Mouse (Mus musculus) ES-Bruce4 (cell line): ENCODE measurements at regions not wholly inside any gene's neighbourhood (a gene's known extent, or its start where the extent isn't known, plus 50 kb on each side); places are given as distances from the start of the nearest gene placed in this dataset.

Experiments used
- H3K27ac ChIP-seq: 2 replicates; pipeline ENCODE4 v1.5.1; 2012; ENCODE audit warnings: low read length, inconsistent platforms; ENCODE audit not compliant: insufficient read depth
- H3K27me3 ChIP-seq: 2 replicates; pipeline ENCODE4 v1.6.1; 2012; ENCODE audit warnings: mild to moderate bottlenecking, low read length, inconsistent platforms; ENCODE audit not compliant: control insufficient read depth, poor library complexity, insufficient read depth, severe bottlenecking
- H3K36me3 ChIP-seq: 2 replicates; pipeline ENCODE4 v1.6.1; 2012; ENCODE audit warnings: inconsistent platforms, mild to moderate bottlenecking, low read length, moderate library complexity; ENCODE audit not compliant: control insufficient read depth, poor library complexity, insufficient read depth, severe bottlenecking
- H3K4me1 ChIP-seq: one replicate; pipeline ENCODE4 v1.8.1; 2011; ENCODE audit warnings: low read length; ENCODE audit not compliant: control insufficient read depth, insufficient read depth
- H3K4me3 ChIP-seq: 2 replicates; pipeline ENCODE4 v1.5.1; 2011; ENCODE audit warnings: low read depth, mild to moderate bottlenecking, low read length
- H3K9ac ChIP-seq: 2 replicates; pipeline ENCODE4 v1.6.1; 2012; ENCODE audit warnings: low read depth, mild to moderate bottlenecking, inconsistent platforms; ENCODE audit not compliant: poor library complexity, severe bottlenecking
- H3K9me3 ChIP-seq: replicated peaks from 2 replicates; pipeline ENCODE4 v1.6.1; 2012; ENCODE audit warnings: mild to moderate bottlenecking, low read length, inconsistent platforms; ENCODE audit not compliant: control insufficient read depth, poor library complexity, insufficient read depth, severe bottlenecking
- CTCF ChIP-seq: IDR thresholded peaks from one replicate; pipeline ENCODE4 v1.8.1; 2011; ENCODE audit warnings: low read depth, low read length
- EP300 ChIP-seq: IDR thresholded peaks from 2 replicates; pipeline ENCODE4 v1.6.1; 2011; ENCODE audit warnings: low read depth, low read length; ENCODE audit not compliant: insufficient read depth
- POLR2A ChIP-seq: IDR thresholded peaks from one replicate; pipeline ENCODE4 v1.8.1; 2011; ENCODE audit warnings: low read length; ENCODE audit not compliant: insufficient read depth

DNA sequence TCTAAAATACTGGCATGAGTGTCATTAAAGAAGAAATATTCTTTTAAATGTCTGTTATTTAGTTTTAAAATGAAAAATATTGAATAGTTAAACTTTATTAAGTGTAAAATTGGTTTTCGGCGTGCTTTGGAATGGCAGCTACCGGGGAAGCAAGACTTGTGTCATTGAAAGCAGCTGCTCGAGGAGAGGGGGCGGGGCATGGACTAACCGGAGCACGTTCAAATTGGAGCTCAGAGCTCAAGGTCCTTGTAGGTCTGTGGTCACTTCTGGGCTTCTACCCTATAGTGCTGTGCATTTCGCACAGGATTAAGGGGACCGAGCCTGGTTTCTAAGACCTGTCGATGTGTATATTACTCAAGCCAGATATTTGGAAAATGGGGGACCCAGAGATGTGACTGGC, 309.0 kb downstream of the Tshz3 start:
- no peaks in the 10 kb centered on the region for H3K27me3 ChIP-seq
- no peaks in the 10 kb centered on the region for H3K4me1 ChIP-seq
- no peaks in the 10 kb centered on the region for H3K36me3 ChIP-seq
- no peak overlapping the region for H3K4me3 ChIP-seq
- no peaks in the 10 kb centered on the region for H3K9me3 ChIP-seq
- TF ChIP-seq EP300, result no peak
- TF ChIP-seq CTCF, result no peak
- no peak for TF ChIP-seq POLR2A
- H3K9ac ChIP-seq, result no peak overlapping the region
- no peak overlapping the region for H3K27ac ChIP-seq

DNA sequence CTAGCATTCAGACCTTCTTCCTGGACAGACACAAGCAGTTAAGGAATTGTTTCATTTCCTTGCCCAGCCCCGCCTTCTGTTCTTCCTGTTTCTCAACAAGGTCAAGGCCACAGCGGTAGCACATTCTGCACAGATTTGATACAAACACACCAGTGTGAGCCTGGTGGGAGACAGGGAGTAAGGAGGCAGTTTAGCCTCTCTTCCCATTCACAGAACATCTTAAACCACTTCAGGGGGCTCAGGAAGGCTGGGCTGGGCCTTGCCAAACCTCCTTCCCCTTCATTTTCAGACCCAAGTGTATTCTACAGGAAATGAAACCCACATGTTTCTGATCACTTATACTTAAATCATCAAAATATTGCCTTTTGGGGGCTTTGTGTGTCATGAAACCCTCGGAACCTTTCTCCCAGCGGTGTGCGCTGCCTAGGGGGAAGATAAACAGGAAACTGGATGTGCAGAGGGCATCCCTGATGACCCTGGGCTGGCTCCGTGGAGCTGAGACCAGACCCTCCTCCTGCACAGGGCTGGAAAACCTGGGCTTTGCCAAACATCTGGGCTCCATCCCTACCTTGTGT, 313.3 kb downstream of the Tshz3 start:
- no peak overlapping the region for H3K4me3 ChIP-seq
- H3K27me3 ChIP-seq, result no peaks in the 10 kb centered on the region
- H3K4me1 ChIP-seq, result no peaks in the 10 kb centered on the region
- H3K9me3 ChIP-seq, result no peaks in the 10 kb centered on the region
- H3K36me3 ChIP-seq, result no peaks in the 10 kb centered on the region
- no peak overlapping the region for H3K27ac ChIP-seq
- TF ChIP-seq EP300, result no peak
- H3K9ac ChIP-seq, result no peak overlapping the region

DNA sequence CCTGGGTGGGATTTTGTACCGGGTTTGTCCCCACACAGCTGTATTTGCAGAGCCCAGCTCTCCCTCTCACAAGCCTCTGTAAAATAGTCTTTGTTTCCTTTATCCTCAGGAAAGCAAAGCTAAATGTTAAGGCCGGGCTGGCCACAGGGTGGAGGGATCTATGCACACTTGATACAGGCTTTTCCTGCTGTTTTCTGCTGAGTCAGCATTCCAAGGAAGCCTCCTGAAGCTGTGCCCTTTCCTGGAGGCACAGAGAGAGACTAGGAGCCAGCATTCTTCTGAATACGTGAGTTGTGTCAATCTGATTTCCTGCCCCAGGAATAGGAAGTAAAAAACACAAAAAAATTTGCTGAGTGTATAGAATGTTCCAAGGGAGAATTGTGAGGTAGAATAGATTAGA, 322.2 kb downstream of the Tshz3 start:
- no peak overlapping the region for H3K9ac ChIP-seq
- H3K4me3 ChIP-seq, result no peak overlapping the region
- H3K27me3 ChIP-seq, result no peaks in the 10 kb centered on the region
- H3K27ac ChIP-seq, result no peak overlapping the region
- no peaks in the 10 kb centered on the region for H3K9me3 ChIP-seq
- H3K36me3 ChIP-seq, result no peaks in the 10 kb centered on the region
- TF ChIP-seq POLR2A (no peak), EP300 (no peak), CTCF (no peak)
- no peaks in the 10 kb centered on the region for H3K4me1 ChIP-seq

DNA sequence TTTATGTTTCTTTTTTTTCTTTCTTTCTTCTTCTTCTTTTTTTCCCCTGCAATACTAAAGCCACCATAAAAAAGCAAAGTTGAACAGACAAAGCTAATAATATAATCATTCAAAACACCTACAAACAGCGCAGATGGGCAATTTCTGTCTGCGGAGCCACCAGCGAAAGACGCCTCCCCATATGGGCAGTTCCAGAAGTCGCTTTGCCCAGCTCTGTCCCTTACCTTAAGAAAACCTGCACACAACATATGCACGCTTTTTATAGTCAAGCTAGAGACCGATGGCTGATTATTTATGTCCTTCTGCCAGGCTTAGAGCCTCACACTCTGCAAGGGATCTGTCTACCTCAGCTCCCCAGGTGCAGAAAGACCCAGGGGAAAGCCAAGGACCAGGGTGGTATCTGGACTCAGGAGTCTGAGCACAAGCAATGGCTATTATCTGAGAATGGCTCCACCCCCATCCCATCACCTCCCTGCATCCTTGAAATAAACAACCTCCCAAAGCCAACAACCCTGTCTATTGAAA, 326.6 kb downstream of the Tshz3 start:
- Histone ChIP-seq H3K36me3 (no peaks in the 10 kb centered on the region), H3K9ac (no peak overlapping the region), H3K9me3 (no peaks in the 10 kb centered on the region), H3K27ac (no peak overlapping the region), H3K27me3 (no peaks in the 10 kb centered on the region), H3K4me3 (no peak overlapping the region), H3K4me1 (no peaks in the 10 kb centered on the region)
- TF ChIP-seq POLR2A (no peak), CTCF (no peak), EP300 (no peak)

DNA sequence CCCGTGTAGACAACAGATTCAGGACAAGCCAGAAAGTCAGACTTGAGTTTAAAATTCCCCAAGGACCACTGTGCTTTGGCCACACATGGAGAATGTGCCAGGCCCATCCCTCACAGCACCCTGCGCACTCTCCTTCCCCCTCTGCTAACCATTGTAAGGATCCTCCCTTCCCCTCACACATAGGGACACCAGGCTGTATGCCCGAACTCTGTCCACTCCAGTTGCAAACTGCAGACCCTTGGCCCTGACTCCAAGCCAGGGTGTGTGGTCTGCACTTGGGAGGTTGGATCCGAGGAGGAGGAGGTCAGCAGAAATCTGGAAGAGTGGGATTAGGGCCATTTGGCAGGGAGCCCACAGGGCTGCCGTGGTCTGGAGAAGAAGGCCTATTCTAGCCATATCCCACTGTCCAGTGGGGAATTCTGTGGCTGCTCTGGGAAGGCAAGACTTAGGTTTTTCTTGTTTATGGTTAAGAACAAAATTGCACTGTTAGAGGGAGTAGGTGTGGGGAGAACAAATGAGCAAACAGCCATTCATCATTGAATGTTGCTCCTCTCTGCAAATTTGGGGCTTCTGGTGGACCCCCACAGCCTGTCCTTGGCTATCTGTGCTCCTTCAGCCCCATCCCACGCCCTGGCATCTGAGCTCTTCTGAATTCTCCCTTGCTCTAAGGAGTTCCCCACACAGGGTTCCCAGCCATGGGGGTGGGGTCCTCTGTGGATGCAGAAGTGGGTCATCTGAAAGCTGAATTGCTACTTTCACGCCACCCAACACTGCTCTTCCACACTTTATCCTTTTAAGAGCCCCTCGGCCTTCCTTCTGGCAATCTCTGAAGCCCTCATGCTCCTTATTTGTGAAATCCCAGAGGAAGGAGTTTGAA, 366.9 kb downstream of the Tshz3 start:
- Histone ChIP-seq H3K27ac (no peak overlapping the region), H3K36me3 (no peaks in the 10 kb centered on the region)
- TF ChIP-seq EP300 (no peak), POLR2A (no peak)

DNA sequence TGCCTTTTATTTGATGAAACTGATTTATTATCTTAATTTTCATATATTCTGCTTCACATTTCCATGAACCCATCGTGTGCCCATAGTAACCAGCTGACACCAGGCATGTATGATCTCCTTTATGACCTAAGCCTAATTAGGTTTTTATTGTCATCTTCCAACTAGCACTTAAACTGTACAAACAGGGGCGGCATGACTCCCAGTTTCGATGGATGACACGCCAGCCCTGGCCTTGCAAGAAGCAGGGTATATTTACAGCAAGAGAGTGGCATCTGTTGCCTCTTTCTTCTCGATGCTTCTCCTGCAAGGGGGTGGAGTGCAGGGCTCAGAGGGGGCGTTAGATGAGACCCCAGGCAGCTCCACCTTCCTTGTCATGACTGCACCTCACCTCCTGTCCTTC, 379.8 kb downstream of the Tshz3 start:
- Histone ChIP-seq H3K27ac (no peak overlapping the region), H3K9me3 (no peaks in the 10 kb centered on the region), H3K9ac (no peak overlapping the region), H3K4me3 (no peak overlapping the region), H3K4me1 (no peaks in the 10 kb centered on the region), H3K36me3 (no peaks in the 10 kb centered on the region), H3K27me3 (no peaks in the 10 kb centered on the region)
- TF ChIP-seq POLR2A (no peak), CTCF (no peak), EP300 (no peak)

More for the DNA sequence above, 366.9 kb downstream of the Tshz3 start:
- H3K9ac ChIP-seq, result no peak overlapping the region
- H3K4me3 ChIP-seq, result no peak overlapping the region
- H3K9me3 ChIP-seq, result no peaks in the 10 kb centered on the region
- H3K27me3 ChIP-seq, result no peaks in the 10 kb centered on the region
- H3K4me1 ChIP-seq, result no peaks in the 10 kb centered on the region
